9 mouse cellular contexts compared by ENCODE assay signal in genomic region chr3:58138726-58139585, GRCm38 (mm10).
DNase-seq lines count a peak whose midpoint lies in the region; ATAC-seq and TF ChIP-seq lines count a peak whose summit lies in the region.
"Had no signal": no experiment of that assay in that cellular context is flagged by ENCODE, and none has a peak within 500 bp of the region (broad histone marks: within the 10 kb centered on the region; RNA-seq: fewer than 3 reads in every experiment).

No protein-coding gene starts in this region.

- intact Hi-C loops in gastrocnemius, postnatal 14 days (cut with DNase I; ENCODE audit: low total_unique reads) = no loop called here

- no peak for TF ChIP-seq EP300 in liver, postnatal 0 days (IDR thresholded peaks at IDR 0.05; ENCODE audit: low read depth)

- no peaks in the 10 kb centered on the region for H3K27me3 ChIP-seq in cerebellum, adult 2 months (ENCODE audit: control insufficient read depth, insufficient read depth, low read length)
- H3K27me3 ChIP-seq in liver, postnatal 0 days (ENCODE audit: insufficient read depth, low read length) = no peaks in the 10 kb centered on the region
- H3K27me3 ChIP-seq: heart, embryonic 15.5 days had no signal

- no peak overlapping the region for H3K4me3 ChIP-seq in cerebellum, adult 2 months (replicated peaks; ENCODE audit: insufficient read depth, low read depth, low read length)
- H3K4me3 ChIP-seq in liver, postnatal 0 days (ENCODE audit: low read depth, low read length) = no peak overlapping the region
- H3K4me3 ChIP-seq: heart, embryonic 15.5 days had no signal

- H3K9ac ChIP-seq in liver, postnatal 0 days (replicated peaks) = no peak overlapping the region
- H3K9ac ChIP-seq: heart, embryonic 15.5 days had no signal

- H3K27ac ChIP-seq in cerebellum, adult 2 months (ENCODE audit: insufficient read depth, low read length) = no peak overlapping the region
- H3K27ac ChIP-seq in liver, postnatal 0 days (ENCODE audit: low read depth) = no peak overlapping the region
- H3K27ac ChIP-seq: heart, embryonic 15.5 days had no signal

- no peaks in the 10 kb centered on the region for H3K9me3 ChIP-seq in liver, postnatal 0 days (ENCODE audit: low read length)
- H3K9me3 ChIP-seq: heart, embryonic 15.5 days had no signal

- no peak overlapping the region for H3K4me2 ChIP-seq in liver, postnatal 0 days (ENCODE audit: low read depth, low read length)
- H3K4me2 ChIP-seq: heart, embryonic 15.5 days had no signal

- peak; percentile 10 to 19 for DNase-seq in cerebellum, adult 2 months
- DNase-seq in cerebellum, adult 11 months = no peak
- peak; percentile 5 to 19 for DNase-seq in lung, adult 18-20 months
- DNase-seq in lung, postnatal 25 days (ENCODE audit: low spot score) = no peak
- peak; percentile 79 for DNase-seq in adrenal gland, postnatal 10 days
- DNase-seq in gastrocnemius, postnatal 14 days = peak; percentile 35
- peak; percentile 66 for DNase-seq in liver, postnatal 0 days
- peak; percentile 59 for DNase-seq in urinary bladder, postnatal 14 days (ENCODE audit: low spot score)

- TF ChIP-seq CTCF in cerebellum, adult 2 months (IDR thresholded peaks at IDR 0.05; ENCODE audit: borderline replicate concordance, insufficient read depth, low read depth, low read length) = peak; percentile 36; the same call in 1 of the 2 replicates
- peak; percentile 78 for TF ChIP-seq CTCF in liver, postnatal 0 days (IDR thresholded peaks at IDR 0.05; ENCODE audit: low read depth)

- ATAC-seq in liver, postnatal 0 days = no peak

- no peaks in the 10 kb centered on the region for H3K36me3 ChIP-seq in liver, postnatal 0 days (replicated peaks; ENCODE audit: insufficient read depth, low read length)
- H3K36me3 ChIP-seq: heart, embryonic 15.5 days had no signal

- no peak for TF ChIP-seq POLR2A in cerebellum, adult 2 months (IDR thresholded peaks at IDR 0.05; ENCODE audit: borderline replicate concordance, insufficient read depth, low read length)

- no peaks in the 10 kb centered on the region for H3K4me1 ChIP-seq in cerebellum, adult 2 months (ENCODE audit: control insufficient read depth, insufficient read depth, low read length)
- H3K4me1 ChIP-seq in liver, postnatal 0 days (ENCODE audit: insufficient read depth) = no peaks in the 10 kb centered on the region
- H3K4me1 ChIP-seq: heart, embryonic 15.5 days had no signal

- 80% methylated on average over 8 of the region's 8 CpGs for WGBS in cerebellum, adult 2 months
- WGBS in liver, postnatal 0 days (ENCODE audit: insufficient replicate concordance) = 67% methylated on average over 8 of the region's 8 CpGs

Comparison
In these comparisons a context has a peak if more than half of its experiments do, and no peak if none do; other contexts are left out.
1. DNase-seq: peak in cerebellum, adult 2 months (2 of 2), lung, adult 18-20 months (2 of 2), adrenal gland, postnatal 10 days (single experiment), gastrocnemius, postnatal 14 days (single experiment), liver, postnatal 0 days (single experiment) and urinary bladder, postnatal 14 days (single experiment); none in cerebellum, adult 11 months (single experiment) and lung, postnatal 25 days (single experiment).